Mouse (Mus musculus) adrenal gland, adult 2 months (tissue): ENCODE measurements at regions not wholly inside any gene's neighbourhood (a gene's known extent, or its start where the extent isn't known, plus 50 kb on each side); places are given as distances from the start of the nearest gene placed in this dataset.

Experiments
- DNase-seq: peaks from one replicate; pipeline ENCODE4 v3.0.0; 2021

DNA sequence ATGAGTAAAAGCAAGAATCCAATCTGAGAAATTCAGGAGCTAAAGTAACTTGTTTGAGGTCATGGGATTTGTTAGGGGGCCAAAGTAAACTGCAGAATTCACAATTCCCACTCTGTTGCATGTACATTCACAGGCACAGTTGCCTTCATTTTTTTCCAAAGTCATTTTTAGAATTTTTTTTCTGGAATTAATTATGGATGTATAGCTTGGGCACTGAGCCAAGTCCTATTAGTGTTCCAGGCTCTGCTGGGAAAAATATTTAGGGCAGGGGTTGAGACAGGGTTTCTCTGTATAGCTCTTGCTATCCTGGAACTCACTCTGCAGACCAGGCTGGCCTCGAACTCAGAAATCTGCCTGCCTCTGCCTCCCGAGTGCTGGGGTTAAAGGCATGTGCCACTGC, 188.3 kb downstream of the Cd83 start:
- no peak for DNase-seq

DNA sequence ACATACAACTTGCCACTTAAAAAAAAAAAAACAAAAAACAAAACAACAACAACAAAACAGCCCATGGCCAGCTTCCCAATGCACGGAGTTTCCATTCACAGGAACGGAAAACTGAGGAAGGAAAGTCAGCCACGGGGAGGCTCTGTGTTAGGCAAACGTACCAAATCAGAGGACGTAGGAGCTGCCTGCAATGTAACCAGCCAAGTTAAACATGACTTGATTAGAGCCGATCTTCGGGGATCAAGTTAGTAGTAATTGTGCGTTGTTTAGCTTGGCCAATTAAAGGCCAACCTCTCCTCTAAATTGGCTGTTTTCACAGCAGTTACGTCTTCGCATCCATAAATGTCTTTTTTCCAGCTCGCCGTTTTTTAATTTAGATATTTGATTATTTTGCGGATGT, 190.7 kb downstream of the Cd83 start:
- no peak for DNase-seq

DNA sequence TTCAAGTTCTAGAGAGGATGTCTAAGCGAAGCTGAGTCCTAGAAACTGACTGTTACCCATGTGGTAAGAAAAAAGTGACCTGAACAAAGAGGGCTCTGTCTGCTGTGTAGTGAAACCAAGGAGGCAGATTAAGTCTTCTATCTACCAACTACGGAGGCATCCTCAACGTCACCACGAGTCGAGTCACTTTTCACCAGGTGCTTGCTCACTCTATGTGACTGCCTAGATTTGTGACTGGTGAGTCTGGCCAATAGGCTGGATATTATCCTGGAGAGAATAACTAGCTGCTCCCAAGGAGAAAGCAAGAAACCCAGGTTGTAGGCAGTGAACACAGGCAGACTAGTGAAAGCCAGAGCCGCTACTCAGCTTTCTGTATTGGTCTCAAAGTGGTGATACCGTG, 191.2 kb downstream of the Cd83 start:
- DNase-seq: no peak

DNA sequence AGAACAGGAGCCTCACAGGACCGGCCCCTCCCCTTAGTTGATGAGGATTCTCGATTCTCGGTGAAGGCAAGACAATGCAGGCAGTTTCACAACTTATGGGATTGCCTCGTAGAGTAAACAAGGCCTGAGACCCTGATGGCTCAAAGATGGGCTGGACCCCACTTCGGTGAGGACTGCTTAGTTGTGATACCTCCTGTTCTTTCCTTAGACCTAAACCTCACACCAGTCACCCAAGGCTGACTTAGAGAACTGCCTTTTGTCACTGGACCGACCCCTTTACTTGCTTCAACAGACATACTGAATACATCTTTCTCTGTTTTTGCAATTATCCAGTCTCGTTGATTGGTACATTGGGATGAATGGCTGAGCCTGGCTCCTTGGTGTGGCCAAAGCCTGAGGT, 192.1 kb downstream of the Cd83 start:
- no peak for DNase-seq

DNA sequence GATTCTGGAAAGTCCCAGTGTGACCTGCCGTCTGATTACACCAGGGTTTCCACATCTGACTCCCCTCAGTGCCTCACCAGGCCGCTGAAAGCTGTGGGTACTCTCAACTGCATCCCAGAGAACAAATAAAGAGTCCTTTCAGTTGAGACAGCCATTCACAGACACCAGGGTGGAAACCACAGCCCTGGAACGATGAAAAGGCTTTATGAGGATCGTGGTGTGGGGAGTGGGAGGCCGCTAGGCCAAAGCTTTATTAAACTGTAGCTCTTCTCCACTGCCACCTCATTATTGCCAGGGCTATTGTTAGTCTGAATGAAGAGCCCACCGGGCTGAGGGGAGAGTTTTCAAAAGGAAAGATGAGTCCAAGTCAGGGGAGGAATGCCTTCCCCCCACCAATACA, 202.8 kb downstream of the Cd83 start:
- DNase-seq: no peak

DNA sequence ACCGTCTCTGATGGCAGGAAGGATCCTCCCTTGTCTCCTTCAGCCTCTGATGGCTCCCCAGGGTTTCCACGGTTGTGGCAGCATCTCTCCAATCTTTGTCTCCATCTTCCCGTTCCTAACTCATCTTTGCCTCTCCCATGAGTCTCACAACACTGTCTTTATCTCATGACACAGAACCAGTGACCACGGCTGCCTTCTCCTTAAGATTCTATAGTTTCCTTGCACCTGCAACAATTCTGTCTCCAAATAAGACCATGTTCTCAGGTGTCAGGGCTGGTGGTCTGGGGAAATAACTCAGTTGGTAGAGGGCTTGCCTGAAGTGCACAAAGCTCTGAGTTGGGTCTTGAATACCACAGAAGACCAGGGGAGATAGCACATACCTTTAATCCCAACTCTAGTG, 203.8 kb downstream of the Cd83 start:
- DNase-seq: no peak

DNA sequence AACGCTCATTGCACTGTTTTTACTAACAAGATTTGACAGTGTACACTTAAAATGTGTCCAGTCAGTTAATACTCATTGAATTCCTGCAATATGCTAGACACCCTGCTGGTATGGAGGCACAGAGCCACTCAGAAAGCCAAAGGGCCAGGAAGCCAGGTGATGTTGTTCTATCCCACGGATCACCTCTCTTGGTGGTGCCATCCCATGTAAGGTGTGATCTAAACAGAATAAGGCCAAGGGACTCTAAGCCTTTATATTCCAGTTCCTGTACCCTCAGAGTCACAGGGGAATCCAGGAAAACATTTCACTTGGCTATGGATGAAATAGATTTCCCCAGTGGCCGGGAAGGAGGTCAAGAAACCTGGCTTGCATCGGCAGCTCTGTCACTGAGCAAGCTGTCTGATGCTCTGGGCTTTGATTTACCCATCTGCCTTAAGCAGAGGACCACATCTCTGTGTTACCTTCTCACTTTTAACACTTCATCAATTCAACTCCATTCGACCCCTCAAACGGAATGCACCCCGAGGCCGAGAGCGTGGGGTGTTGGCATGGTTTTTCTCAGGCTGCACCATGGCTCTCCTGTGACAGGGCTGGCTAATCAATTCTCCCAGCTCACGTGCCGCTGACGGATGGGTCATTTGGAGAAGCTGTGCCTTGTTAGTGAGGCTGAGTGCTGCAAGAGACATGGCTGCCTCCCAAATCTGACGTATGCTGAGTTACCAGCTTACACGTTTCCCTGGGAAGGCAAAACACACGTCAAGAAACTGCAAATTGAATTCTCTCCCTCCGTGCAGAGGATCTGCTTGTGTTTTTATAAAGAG, 205.9 kb downstream of the Cd83 start:
- DNase-seq: peak; percentile 57

DNA sequence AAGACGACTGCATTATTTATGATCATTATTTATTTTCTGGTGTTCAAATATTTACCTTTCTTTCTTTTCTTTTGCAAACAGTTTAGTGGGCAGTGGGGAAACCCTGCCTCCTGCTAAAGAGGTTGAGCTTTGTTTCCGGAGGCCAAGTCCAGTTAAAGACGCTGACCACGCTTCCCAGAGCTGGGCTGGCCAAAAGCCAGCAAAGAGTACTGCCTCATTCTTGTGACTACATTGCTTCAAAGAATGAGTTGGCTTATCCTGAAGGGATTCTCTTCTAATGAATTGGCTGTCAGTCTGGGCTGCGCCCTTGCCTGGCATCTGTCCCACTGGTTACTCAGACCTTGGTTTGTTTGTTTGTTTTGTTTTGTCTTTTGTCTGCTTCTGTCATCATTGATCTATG, 207.2 kb downstream of the Cd83 start:
- peak; percentile 81 for DNase-seq

DNA sequence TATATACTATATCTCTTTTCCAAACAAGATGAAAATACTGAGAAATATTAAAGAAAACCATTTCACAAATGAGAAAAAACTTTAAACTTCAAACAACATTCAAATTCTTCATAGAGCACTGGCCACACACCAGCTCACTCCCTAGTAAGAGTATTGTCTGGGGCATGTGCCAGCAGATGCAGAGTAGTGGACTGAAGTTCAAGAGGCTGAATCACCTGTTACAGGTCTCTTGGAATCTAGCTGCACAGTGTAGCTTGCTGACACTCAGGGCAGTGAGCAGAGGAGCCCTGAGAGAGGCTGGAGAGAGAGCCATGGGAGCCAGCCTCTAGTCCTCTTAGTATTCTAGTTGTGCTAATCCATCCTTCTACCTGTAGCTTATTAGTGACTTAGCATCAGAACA, 208.4 kb downstream of the Cd83 start:
- no peak for DNase-seq

DNA sequence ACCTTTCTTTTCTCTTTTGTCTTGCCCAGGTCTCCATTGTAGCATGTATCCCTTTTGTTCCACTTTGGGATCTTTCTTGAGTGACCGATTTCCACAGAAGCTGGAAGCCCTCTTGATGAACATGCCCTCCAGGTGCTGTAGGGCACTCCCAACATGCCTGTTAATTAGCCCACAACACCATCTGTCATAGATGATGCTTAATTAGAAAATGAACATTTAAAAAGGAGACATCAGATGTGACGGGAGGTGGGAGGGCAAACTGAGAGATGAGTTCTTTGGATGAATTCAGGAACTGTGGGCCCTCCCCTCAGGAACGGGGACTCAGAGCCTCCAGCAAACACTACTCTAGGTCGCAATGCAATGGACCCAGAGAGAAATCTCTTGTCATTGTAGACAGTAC, 209.8 kb downstream of the Cd83 start:
- DNase-seq: no peak

DNA sequence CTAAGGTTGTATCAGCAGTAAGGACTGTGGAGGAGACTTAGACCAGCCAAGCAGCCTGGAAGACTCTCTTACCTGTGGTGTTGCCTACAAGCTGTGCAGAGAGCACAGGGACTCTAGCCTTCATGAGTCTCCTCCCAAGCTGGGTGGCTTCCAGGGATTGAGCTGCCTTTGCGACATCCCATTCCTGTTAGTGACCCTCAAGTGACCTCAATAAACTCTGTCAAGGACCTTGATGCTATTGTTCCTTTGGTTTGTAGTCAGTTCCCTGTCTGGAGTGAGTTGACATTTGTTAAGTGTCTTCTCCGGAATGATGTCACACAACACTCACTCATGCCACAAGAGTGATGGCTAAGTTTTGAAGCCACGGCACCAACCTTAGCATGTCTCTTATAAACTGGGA, 211.0 kb downstream of the Cd83 start:
- DNase-seq: peak; percentile 81

DNA sequence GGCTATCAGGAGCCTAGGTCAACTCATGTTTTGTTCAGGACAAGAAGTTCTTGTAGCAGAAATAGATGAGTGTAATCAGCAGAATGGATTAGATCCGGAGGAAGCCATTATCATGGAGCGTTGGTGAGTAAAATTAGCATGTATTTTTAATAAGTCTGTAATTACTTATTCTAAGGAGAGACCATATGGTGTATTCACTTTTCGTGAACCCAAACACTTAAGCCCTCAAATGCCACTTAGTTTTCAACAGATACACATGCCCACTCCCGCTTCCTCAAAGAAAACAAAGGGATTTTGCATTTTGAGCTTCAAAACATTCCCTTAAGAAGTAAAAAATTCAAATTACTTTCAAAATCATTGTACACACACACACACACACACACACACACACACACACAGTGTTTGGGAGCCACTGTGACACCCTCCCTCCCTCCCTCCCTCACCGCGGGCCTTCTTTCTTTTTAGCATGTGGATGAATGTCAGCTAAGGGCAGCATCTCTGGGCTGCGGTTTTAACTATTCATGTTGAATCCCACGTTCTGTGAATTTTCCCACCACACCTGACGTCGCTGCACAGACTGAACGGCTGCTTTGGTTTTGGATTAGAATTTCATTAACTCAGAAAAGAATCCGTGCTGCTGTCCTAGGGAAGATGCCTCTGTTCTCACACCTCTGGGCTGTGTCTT, 217.4 kb downstream of the Cd83 start:
- no peak for DNase-seq

DNA sequence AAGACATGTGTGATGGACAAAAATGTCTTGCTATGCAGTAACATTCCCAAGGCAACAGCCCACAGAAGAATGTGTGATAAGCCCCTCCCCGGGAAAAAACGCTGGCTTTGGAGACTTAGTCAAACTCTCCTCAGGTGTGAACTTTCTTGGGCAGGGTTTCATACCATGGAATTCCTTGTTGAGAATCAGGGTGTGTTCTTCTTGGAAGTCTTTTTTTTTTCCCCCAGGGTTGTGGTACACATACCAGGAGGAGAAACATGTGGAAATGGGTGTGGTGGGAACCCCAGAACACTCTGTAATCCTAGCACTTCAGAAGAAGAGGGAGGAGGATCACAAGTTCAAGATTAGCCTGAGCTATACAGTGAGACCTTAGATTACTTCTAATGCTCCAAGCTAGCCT, 228.3 kb downstream of the Cd83 start:
- DNase-seq: no peak

DNA sequence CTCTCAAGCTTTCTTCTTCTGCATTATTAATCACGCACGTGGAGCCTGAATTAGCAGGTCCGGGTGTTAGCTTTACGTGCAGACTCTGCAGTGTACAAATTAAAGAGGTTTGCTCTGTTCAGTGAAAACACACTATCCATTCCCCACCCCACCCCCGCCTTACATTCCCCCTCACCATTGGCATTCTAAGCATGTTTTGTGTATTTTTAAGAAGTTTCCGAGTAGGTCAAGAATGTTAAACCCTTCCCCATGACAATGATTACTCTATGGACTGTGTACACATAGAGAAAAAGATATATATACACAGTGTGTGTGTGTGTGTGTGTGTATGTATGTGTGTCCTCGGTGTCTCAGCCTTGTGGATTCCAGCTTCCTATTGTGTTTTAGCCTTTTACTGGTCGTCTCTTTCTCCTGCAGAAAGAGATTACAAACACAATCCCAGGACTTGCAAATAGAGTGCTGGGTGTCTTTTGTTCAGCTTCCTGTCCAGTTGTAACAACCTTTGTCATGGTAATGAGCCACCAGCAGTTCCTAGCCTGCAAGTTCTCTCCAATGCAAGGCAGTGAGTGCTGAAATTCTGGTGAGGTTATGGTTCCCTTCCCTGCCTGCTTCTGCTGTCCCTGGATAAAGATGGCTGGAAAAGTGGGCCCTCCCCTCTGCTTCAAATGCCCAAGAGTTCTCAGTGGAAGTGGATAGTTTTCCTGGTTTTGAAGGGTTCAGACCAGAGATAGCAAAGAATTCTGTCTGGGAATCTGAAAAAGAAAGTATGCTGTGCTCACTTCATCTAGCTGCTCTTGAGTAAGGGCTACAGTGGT, 234.1 kb downstream of the Cd83 start:
- no peak for DNase-seq

DNA sequence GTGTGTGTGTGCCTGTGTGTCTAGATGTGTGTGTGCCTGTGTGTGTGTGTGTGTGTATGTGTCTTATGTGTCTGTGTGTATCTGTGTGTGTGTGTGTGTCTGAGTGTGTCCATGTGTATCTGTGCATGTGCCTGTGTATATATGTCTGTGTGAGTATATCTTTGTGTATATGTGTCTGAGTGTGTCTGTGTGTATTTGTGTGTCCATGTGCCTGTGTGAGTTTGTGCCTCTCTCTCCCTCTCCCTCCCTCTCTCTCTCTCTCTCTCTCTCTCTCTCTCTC, 234.7 kb downstream of the Cd83 start:
- no peak for DNase-seq

DNA sequence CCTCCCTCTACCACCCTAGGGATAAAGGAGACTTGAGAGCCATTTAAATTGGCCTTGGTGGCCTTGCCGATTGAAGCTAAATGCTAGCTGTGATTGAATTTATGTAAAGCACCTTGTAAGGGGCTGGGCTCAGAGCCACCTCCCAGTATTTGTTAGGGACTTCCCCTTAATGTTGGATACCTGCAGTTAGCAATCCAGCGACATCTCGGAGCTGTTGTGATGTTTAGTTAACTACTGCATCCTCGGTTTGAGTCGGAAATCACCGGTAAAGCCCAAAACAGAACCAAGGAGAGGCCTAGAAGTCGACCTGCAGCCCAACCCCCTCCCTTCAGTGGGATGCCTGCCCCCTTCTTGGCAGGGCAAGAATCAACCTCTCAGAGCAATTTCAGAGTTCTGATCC, 236.3 kb downstream of the Cd83 start:
- DNase-seq: no peak

DNA sequence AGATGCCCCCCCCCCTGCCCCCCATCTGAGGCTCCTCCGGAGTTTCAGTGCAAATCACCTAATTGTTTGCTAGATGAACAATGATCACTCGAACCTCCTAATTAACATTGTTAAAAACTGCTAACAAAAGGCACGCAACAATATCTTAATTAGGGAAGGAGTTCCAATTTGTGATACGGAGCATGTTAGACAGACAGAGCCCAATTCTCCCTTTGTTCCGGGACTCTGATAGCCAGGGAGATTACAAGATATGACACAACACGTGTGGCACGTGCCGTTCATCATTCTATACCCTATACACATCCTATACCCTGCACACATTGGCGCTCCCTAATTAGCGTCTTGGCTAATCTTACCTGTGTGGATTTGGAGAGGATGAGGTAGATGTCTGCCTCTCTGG, 237.5 kb downstream of the Cd83 start:
- DNase-seq: no peak

DNA sequence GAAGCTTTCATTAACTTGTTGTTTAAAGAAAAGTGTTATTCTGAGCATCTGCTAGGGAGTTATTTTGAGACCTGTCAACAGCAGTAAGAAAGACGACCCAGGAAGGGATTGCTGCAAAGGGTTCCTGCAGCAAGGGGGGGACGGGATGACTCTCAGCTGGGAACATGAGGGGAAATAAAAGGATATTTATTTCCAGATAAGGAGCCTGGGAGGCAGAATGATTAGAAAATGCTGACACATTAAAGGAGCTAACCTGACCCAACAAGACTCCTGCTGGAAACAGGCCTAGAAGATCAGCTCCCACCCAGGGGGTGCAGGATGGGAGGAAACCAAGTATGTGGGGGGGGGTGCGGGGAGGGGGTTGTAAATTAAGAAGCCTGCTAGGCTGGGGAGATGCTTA, 240.0 kb downstream of the Cd83 start:
- DNase-seq: no peak

DNA sequence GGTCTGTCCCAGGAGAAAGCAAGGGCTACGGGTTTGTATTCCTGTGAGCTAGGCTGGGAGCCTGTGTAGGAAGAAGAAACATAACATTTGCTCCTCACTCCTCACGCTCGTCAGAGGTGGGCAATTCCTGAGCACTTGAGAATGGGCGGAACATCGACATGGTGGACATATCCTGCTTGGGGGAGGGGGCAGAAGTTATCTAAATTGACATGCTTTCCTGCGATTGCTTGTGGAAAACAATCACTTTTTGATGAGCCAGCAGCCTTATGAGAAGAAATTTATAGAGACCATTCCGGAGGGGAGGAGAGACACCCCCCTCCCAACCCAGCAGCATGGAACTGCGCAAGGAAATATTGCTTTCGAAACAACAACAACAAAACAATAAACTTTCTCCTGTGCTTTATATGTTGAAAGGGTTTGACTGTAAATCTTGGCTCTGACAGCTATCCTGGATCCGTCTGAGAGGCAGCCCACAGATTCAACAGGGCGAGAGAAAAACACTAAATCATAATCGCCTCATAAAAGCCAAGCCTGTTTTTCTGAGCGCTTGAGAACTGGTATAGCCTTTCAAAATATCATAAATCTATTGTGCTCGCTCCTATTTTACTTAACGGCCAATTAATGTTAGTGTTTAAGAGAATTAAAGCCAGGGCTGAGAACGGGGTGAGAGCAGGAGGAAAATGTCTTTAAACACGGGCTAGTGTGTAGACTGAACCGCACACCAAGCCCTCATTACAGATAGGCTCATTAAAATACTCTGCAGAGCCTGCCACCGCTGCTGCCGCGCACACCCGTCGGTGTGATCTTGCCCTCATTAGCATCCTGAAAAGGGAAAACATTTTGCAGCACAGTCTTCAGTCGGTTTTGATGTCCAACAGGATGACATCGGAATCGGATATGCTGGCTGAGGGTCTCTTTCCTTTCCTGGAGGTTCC, 242.0 kb downstream of the Cd83 start:
- DNase-seq: peak; percentile 17

DNA sequence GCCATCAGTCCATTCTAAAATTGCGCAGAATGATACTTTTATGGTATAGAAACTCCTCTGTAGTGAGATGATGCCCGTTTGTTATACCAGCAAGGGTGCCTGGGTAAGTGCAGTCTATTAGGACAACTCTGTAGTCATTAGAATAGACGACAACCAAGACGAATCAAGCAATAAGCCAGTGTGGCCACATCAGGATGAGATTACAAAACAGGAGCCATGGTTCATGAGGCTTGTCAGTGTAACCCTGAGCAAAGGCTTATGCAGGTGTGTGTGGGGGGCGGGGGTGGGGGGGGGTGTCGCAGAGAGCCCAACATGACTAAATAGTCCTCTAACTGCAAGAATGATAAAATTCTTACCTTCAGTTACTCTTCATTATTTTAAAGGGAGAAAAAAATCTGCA, 243.5 kb downstream of the Cd83 start:
- no peak for DNase-seq

DNA sequence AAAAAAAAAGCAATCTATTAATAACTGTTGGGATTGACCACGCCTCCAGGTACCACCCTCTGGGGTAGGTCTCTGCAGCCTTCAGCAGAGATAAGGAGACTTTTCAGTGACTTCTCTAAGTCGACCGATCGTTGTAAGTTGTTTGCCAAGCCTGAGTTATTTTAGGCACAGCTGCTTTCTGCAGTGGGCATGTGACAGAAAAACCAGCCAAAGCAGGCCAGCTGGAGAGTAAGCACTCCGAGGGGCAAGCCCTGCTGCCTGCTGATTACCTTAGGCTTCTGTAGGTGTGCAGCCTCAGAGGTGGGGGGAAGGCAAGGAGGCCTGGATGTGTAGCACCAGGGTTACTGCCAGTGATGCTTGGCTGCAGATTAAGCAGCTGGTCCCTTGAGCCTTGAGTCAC, 246.0 kb downstream of the Cd83 start:
- DNase-seq: no peak

DNA sequence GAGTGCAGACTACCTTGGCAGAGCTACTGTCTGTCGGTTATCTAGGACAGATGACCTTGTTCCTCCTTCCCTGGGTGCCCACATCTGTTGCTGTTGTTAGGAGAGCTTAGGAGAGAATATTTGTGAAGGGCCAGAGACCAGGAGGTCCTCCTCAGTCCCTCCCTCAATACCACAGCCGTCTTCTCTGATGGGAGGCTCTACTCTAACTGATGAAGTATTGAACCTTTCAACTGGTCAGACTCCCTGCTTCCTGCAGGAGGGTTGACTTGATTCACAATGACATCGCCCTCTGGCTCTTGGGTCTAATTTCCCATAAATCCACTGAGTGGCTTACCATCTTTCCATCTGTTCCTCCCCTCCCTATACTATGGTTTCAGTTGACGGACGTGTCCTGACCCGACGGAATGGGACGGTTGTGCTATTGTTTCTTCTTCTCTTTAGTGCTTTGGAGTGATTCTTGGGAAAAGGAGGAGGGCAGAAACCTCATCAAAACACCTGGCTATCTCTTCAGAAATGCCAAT, 253.3 kb downstream of the Cd83 start:
- no peak for DNase-seq
